Mouse (Mus musculus) liver, embryonic 14.5 days (tissue): ENCODE measurements at regions not wholly inside any gene's neighbourhood (a gene's known extent, or its start where the extent isn't known, plus 50 kb on each side); places are given as distances from the start of the nearest gene placed in this dataset.

Source experiments
- CTCF ChIP-seq: IDR thresholded peaks from 2 replicates; pipeline ENCODE4 v1.5.1; 2016; ENCODE audit warnings: antibody characterized with exemption, low read depth, control low read depth
- EP300 ChIP-seq: IDR thresholded peaks from 2 replicates; pipeline ENCODE4 v1.6.1; 2016; ENCODE audit warnings: antibody characterized with exemption, low read depth

- no peak for TF ChIP-seq CTCF
- no peak for TF ChIP-seq EP300
Measured at GRCm38 (mm10) chr15:62986871-62987270, 858.1 kb downstream of the Gsdmc2 start.
